Mouse (Mus musculus) liver, embryonic 12.5 days (tissue): Measurements from ENCODE around the gene Hspb3. TPM values are rescaled to one million over a fixed set of nuclear protein-coding genes. Genes with fewer than 3 reads are reported as not detected.
A peak's percentile ranks its signal among the peaks of the same experiment; 100 is the strongest.

Experiments used
- ATAC-seq: fragments of 200-750 bp; cut with Nextera tagmentation; 2 replicates; pipeline ENCODE4 v1.8.0; 2017; ENCODE audit warnings: moderate number of reproducible peaks, mild to moderate bottlenecking, moderate library complexity
- H3K27ac ChIP-seq: fragments of 300-500 bp; sonication (generic); 2 replicates; pipeline ENCODE4 v1.5.1; 2016; ENCODE audit warnings: mild to moderate bottlenecking
- H3K27me3 ChIP-seq: fragments of 300-500 bp; sonication (generic); replicated peaks from 2 replicates; pipeline ENCODE4 v1.6.1; 2016; ENCODE audit warnings: mild to moderate bottlenecking, moderate library complexity
- H3K36me3 ChIP-seq: fragments of 300-500 bp; sonication (generic); 2 replicates; pipeline ENCODE4 v1.6.1; 2016; ENCODE audit warnings: mild to moderate bottlenecking, moderate library complexity
- H3K4me1 ChIP-seq: fragments of 300-500 bp; sonication (generic); 2 replicates; pipeline ENCODE4 v1.6.1; 2016
- H3K4me2 ChIP-seq: fragments of 300-500 bp; sonication (generic); 2 replicates; pipeline ENCODE4 v1.6.1; 2016; ENCODE audit warnings: mild to moderate bottlenecking, moderate library complexity
- H3K4me3 ChIP-seq: fragments of 300-500 bp; sonication (generic); 2 replicates; pipeline ENCODE4 v1.5.1; 2016; ENCODE audit warnings: mild to moderate bottlenecking, moderate library complexity
- H3K9ac ChIP-seq: fragments of 300-500 bp; sonication (generic); 2 replicates; pipeline ENCODE4 v1.6.1; 2016; ENCODE audit warnings: mild to moderate bottlenecking, moderate library complexity
- H3K9me3 ChIP-seq: fragments of 300-500 bp; sonication (generic); replicated peaks from 2 replicates; pipeline ENCODE4 v1.6.1; 2016; ENCODE audit warnings: mild to moderate bottlenecking, moderate library complexity
- WGBS: fragments of 180-500 bp; shearing (Covaris S2); methylation state at CpG from one replicate; pipeline ENCODE4 v1.1.7; 2016; ENCODE audit not compliant: insufficient replicate concordance; 5-methylcytosine and 5-hydroxymethylcytosine counted together
- polyA plus RNA-seq: library from polyadenylated mRNA; unstranded; fragments of >200 nt; fragmentation: Nextera tagmentation; extraction: Ambion mirVana; gene quantifications from 2 replicates; pipeline ENCODE4 v1.2.1, GENCODE M21; 2016

The Hspb3 gene
- polyA plus RNA-seq, 1 experiment from 2014 or later = 0.15 TPM

DNA sequence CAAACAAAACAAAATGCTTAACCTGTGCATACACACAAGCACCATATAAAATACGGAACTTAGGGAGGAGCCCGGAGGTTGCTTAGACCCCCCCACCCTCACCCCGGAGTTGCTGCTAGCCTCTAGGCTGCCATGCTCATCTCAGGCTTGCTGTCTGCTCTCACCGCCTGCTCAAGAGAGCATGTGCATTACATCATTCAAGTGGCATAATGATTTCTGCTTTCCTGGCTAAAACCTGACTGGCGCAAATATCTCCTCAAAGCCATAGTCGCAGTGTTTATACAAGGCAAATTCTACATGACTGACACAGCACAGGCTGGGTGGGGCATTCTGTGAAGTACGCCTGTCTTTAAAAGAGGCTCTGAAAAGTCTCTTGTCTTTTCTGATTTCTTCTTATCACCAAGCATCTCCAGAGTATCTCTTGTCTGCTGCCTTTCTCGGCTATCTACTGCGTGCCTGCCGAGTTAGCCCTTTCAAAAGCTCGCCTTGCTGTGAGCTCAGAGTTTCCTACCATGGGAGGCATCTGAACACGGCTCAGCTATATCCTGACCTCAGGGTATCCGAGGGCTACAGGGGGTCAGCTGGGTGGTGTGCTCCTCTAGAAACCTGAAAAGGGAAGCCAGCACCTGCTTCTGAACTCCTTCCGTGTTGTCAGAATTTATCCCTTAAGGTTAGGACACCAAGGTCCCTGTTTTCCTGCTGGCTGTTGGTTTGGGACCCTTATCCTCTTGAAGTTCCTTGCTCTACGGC, 28.6 kb downstream of the Hspb3 start:
- no peak overlapping the region for H3K4me2 ChIP-seq

DNA sequence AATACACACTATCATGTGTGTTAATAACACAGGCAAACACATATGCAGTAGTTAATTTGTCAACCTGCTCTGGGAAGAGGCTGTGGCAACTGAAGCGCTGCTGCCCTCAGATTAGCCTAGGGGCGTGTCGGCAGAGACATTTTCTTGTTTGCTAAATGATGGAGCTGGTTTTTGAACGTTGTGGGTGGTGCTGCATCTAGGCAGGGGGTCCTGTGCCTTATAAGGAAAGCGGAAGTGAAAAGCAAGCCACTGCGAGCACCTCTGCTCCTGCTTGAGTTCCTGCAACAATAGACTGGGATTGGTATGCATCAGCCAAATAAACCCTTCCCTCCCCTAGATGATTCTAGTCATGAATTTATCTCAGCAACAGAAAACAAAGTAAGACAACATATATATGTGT, 31.0 kb downstream of the Hspb3 start:
- Histone ChIP-seq H3K4me2 (no peak overlapping the region), H3K9me3 (no peaks in the 10 kb centered on the region), H3K27me3 (no peaks in the 10 kb centered on the region), H3K27ac (no peak overlapping the region), H3K9ac (no peak overlapping the region), H3K4me1 (peaks cover 25% of the 10 kb centered on the region; the same call in 1 of the 2 replicates), H3K4me3 (no peak overlapping the region), H3K36me3 (no peaks in the 10 kb centered on the region)
- peak; percentile 20; the same call in 1 of the 2 replicates for ATAC-seq
- WGBS = 30% methylated on average over 6 of the region's 6 CpGs

More for the DNA sequence above, 28.6 kb downstream of the Hspb3 start:
- no peaks in the 10 kb centered on the region for H3K9me3 ChIP-seq
- no peak overlapping the region for H3K9ac ChIP-seq
- no peaks in the 10 kb centered on the region for H3K27me3 ChIP-seq
- H3K4me3 ChIP-seq = no peak overlapping the region
- ATAC-seq = 0 out of 2 replicates have a peak, but pooled peaks have one; percentile 28
- no peaks in the 10 kb centered on the region for H3K36me3 ChIP-seq
- no peak overlapping the region for H3K27ac ChIP-seq
- peaks cover 25% of the 10 kb centered on the region; the same call in 1 of the 2 replicates for H3K4me1 ChIP-seq
- WGBS = 64% methylated on average over 15 of the region's 15 CpGs

DNA sequence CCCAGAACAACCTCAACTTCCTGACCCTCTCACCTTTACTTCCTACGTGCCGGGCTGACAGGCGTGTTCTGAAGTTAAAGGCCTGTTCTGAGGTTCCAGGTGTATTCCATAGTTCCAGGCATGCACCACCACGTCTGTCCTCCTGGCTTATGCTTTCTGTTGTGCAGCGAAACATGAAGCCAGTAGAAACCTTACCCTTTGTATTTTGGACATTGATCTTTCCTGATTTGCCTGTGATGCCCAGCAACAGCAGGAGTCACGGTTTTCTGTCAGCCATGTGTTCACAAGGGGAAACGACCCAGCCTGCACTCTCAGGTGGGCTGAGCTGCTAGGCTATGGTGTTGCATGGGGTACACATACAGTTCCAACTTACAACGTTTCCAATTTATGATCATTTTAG, 35.9 kb downstream of the Hspb3 start:
- Histone ChIP-seq H3K4me1 (peaks cover 7% of the 10 kb centered on the region; the same call in 1 of the 2 replicates), H3K4me3 (no peak overlapping the region), H3K9me3 (no peaks in the 10 kb centered on the region), H3K36me3 (no peaks in the 10 kb centered on the region), H3K27me3 (no peaks in the 10 kb centered on the region), H3K9ac (no peak overlapping the region), H3K4me2 (no peak overlapping the region), H3K27ac (no peak overlapping the region)
- ATAC-seq = no peak
- 71% methylated on average over 8 of the region's 8 CpGs for WGBS

DNA sequence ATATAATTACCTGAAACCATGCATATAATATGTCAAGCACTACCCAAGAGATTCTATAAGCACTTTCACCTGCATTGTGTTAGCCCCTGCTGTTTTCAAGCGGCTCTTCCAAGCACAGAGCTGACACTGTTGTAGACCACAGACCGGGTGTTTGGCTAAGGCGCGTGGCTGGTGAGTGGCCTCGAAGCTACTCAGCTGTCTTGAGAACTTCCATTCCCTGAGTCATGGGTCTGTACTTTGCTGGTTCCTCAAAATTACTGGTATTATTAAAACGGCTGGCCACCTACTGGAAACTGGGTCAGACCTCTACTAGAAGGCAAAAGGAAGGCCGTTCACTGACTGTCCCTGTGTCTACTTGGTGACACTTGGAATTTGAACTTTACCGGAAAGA, 40.6 kb downstream of the Hspb3 start:
- H3K27me3 ChIP-seq = 0 out of 2 replicates have a peak, but pooled peaks cover 2% of the 10 kb centered on the region
- no peak overlapping the region for H3K4me2 ChIP-seq
- no peak overlapping the region for H3K9ac ChIP-seq
- H3K4me3 ChIP-seq = no peak overlapping the region
- 52% methylated on average over 8 of the region's 8 CpGs for WGBS
- no peaks in the 10 kb centered on the region for H3K36me3 ChIP-seq
- peaks cover 9% of the 10 kb centered on the region for H3K4me1 ChIP-seq
- no peak overlapping the region for H3K27ac ChIP-seq
- ATAC-seq = no peak
- H3K9me3 ChIP-seq = no peaks in the 10 kb centered on the region

DNA sequence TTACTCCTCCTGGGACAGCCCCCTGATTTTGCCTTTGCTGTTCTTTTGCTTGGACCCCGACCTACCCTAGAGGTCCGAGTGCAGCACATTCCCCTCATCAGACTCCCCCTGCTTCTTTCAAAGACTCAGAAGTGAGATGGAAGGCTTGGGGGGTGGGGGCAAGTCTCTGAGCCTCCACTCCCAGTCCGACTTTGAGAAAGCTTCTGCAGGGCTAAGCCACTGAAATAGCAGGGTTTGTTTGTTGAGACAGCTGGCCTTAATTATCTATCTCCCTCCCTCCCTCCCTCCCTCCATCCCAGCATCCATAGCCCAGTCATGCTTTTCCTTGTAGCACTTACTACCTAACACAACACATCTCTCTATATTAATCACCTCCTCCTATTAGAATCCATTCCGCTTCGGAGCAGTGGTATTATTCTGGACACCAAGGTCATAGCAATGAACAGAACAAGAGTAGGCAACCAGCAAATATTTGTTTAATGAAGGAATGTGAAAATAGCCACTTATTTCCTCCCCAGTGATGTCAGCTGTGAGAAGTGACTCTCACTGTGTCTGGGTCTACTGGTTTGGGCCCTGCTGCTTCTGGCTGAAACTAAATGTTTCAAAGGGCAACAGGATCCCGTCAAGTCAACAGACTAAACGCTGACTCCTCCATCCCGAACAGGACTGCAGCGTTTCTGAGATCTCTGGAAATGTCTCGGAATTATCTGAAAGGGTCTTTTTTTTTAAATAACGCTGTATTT, 41.2 kb downstream of the Hspb3 start:
- Histone ChIP-seq H3K27ac (no peak overlapping the region), H3K4me3 (no peak overlapping the region), H3K9me3 (no peaks in the 10 kb centered on the region), H3K4me2 (no peak overlapping the region), H3K27me3 (peaks cover 8% of the 10 kb centered on the region), H3K36me3 (no peaks in the 10 kb centered on the region), H3K4me1 (peaks cover 15% of the 10 kb centered on the region), H3K9ac (no peak overlapping the region)
- 66% methylated on average over 11 of the region's 11 CpGs for WGBS
- no peak for ATAC-seq

DNA sequence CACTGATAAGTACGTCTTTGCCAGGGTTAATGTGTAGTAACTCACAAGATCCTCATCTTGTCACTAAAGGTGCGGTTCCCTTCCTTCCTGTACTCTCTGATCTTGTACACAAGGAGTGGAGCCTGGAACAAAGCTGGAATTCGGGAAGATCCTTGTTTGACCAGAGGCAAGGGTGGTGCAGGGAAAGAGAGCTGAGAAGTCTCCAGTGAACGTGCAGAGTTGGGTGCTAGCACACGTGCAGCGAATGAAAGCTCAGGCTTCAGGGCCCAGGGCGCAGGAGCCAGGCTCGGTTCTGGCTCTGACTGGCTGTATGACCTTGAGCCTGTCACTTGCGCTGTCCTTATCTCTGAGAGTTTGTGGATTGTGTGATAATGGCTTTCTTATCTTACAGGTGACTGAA, 44.5 kb downstream of the Hspb3 start:
- Histone ChIP-seq H3K4me3 (no peak overlapping the region), H3K27ac (no peak overlapping the region)
- 56% methylated on average over 9 of the region's 9 CpGs for WGBS

DNA sequence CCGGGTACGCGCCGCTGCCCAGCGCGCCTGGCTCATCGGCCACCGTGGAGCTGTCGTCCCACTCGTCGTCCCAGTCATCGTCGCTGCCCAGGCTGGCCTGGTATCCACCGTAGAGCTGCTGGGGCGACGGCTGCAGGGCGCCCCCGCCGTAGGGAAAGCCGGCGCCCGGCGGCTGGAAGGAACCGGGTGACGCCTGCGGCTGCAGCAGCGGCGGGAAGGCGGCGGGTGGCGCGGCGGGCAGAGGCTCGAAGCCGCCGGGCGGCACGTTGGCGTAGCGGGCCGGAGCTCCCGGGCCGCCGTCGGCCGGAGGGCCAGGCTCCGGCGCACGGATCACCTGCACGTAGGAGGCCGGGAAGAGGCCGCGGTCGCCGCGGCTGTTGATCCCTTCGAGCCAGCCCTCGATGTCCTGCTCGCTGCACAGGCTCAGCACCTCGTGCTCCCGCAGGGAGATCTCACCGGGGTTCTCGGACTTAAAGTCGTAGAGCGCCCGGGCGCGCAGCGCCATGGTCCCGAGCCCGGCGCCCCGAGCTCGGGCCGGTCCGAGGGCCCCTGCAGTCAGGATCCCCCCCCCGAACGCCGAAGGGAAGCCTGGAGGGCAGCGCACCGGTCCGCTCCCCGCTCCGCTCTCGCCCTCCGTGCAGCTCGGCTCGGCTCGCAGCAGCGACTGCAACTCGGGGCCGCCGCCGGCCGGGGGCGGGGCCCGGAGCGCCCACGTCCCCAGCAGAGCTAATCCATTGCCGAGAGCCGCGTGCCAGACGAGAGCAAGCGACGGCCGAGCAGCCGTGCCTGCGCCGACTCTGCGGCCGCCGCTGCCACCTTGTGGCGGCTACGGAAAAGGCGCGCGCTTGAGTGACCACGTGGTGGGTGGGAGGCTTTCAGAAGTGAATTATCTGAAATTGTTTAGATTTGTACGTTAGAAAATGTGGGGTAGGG, 45.3 kb downstream of the Hspb3 start, which contains the start of gene Snx18:
Snx18 (minus strand) TSS at position 674 of the 933 bp plus-strand sequence.
- H3K4me1 ChIP-seq = peaks cover 55% of the 10 kb centered on the region
- H3K9ac ChIP-seq = peak within 1 kb of the TSS; percentile 81
- ATAC-seq = peak; percentile 90
- H3K9me3 ChIP-seq = no peaks in the 10 kb centered on the region
- H3K27me3 ChIP-seq = peaks cover 15% of the 10 kb centered on the region
- peak within 1 kb of the TSS; percentile 74 for H3K4me3 ChIP-seq
- H3K27ac ChIP-seq = peak within 1 kb of the TSS; percentile 76
- 1% methylated on average over 91 of the region's 119 CpGs for WGBS
- peak within 1 kb of the TSS; percentile 99 for H3K4me2 ChIP-seq
- peaks cover 6% of the 10 kb centered on the region; the same call in 1 of the 2 replicates for H3K36me3 ChIP-seq

More for the DNA sequence above, 44.5 kb downstream of the Hspb3 start:
- Histone ChIP-seq H3K9ac (no peak overlapping the region), H3K9me3 (no peaks in the 10 kb centered on the region), H3K4me1 (peaks cover 46% of the 10 kb centered on the region), H3K36me3 (peaks cover 6% of the 10 kb centered on the region; the same call in 1 of the 2 replicates), H3K4me2 (no peak overlapping the region), H3K27me3 (peaks cover 15% of the 10 kb centered on the region)
- ATAC-seq = no peak

DNA sequence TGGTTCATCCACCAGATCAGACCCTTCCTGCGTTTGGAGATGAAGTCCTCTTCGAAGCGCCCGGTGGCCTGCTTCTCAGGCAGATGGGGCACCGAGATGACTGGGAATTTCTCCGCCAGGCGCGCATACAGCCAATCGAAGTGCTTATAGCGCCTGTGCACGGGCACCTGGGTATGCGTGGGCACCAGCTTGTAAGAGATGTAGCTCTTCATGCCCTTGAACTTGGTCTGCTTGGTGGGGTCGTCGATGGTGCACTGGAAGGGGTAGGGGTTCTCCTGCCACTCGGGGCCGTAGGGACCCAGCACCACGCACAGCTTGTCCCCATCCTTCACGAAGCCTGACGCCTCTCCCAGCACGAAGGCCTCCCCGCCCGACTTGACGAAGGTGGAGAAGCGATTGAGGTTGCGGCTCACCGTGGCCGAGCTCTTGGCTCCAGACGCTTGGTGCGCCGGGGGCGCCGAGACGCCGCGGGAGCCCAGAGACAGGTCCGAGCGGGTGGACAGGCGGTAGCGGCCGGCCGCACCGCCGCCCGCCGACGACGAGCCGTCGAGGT, 46.1 kb downstream of the Hspb3 start:
- Histone ChIP-seq H3K36me3 (peaks cover 13% of the 10 kb centered on the region), H3K9ac (peak overlapping the region; percentile 81), H3K27ac (no peak overlapping the region), H3K4me2 (peak overlapping the region; percentile 99), H3K9me3 (no peaks in the 10 kb centered on the region), H3K4me3 (peak overlapping the region; percentile 74), H3K4me1 (peaks cover 62% of the 10 kb centered on the region), H3K27me3 (peaks cover 15% of the 10 kb centered on the region)
- no peak for ATAC-seq
- WGBS = 10% methylated on average over 49 of the region's 49 CpGs

DNA sequence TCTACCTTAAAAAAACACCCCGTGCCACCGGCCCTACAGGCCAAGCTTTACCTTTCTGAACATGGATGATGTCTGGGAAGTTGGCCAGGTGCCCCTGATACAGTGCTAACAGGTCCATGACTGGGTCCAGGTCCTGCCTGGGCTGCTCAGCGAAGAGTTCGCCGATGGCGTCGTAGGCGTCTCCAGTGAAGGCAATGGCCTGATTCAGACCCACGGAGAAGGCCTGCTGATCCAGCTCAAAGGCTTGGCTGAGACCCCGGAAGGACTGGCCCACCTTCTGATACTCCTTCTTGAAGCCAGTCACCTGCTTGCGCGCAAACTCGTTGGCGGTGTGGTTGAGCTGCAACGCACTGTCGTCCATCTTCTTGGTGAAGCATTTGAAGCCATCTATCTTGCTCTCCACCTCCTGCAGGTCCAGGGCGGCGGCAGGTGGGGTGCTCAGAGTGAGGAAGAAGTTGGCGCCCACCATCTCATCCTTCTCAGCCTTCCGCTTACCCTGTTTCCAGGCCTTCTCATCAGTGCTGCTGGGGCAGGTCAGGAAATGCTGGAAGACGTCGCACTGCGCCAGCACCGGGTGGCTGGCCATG, 46.6 kb downstream of the Hspb3 start:
- H3K9ac ChIP-seq = peak overlapping the region; percentile 81
- H3K27ac ChIP-seq = no peak overlapping the region
- no peak for ATAC-seq
- peak overlapping the region; percentile 74 for H3K4me3 ChIP-seq
- H3K9me3 ChIP-seq = no peaks in the 10 kb centered on the region
- peaks cover 68% of the 10 kb centered on the region for H3K4me1 ChIP-seq
- WGBS = 62% methylated on average over 24 of the region's 24 CpGs
- peak overlapping the region; percentile 99 for H3K4me2 ChIP-seq
- peaks cover 15% of the 10 kb centered on the region for H3K27me3 ChIP-seq
- H3K36me3 ChIP-seq = peaks cover 18% of the 10 kb centered on the region

DNA sequence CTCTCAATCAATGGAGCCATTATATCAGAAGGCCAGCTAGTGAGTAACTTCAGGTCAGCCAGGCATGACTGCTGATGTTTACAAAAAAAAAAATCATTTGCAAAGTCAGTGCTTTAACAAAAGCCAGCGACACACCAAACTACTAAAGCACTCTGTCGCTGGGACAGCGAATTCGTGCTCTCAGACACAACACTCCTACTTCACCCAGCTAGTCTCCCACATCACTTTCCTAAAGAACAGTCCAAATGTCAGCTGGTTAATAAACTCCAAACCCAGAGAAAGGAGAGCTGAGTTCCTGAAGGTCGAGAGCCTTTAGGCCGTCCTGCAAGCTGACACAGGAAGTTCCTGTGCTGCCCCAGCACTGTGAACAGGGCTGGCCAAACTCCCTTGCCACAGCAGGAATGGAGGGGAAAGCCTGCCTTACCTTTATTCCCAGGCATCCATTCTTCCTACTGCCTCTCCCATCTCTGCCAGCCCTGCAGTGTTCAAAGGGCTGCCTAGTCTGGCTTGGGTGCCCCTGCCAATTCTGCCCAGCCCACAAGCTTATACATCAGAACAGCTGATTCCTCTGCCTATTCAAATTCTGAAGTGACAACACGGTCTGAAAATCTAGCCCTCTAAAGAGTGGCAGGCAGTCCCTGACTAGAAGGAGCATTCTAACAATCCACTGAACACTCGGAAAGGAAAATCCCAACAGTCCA, 47.4 kb downstream of the Hspb3 start:
- Histone ChIP-seq H3K9ac (peak overlapping the region; percentile 81), H3K36me3 (peaks cover 23% of the 10 kb centered on the region), H3K4me2 (peak overlapping the region; percentile 99), H3K4me1 (peaks cover 75% of the 10 kb centered on the region), H3K4me3 (peak overlapping the region; percentile 74), H3K27ac (peak overlapping the region; percentile 33; the same call in 1 of the 2 replicates), H3K9me3 (no peaks in the 10 kb centered on the region), H3K27me3 (peaks cover 15% of the 10 kb centered on the region)
- ATAC-seq = no peak
- WGBS = 20% methylated on average over 8 of the region's 8 CpGs
